Mouse (Mus musculus) limb, embryonic 14.5 days (tissue): ENCODE data around the gene Phlda2. TPM values are rescaled to one million over a fixed set of nuclear protein-coding genes. Genes with fewer than 3 reads are reported as not detected.

Experiments
- ATAC-seq: fragments of 200-750 bp; cut with Nextera tagmentation; 2 replicates; pipeline ENCODE4 v1.8.0; 2017; ENCODE audit warnings: low read depth, moderate number of reproducible peaks, moderate TSS enrichment; ENCODE audit not compliant: low FRiP score
- DNase-seq: peaks from one replicate; pipeline ENCODE4 v3.0.0-alpha.2; 2015; ENCODE audit warnings: low spot score
- H3K27ac ChIP-seq: fragments of 300-500 bp; sonication (generic); replicated peaks from 2 replicates; pipeline ENCODE4 v1.5.1; 2014; ENCODE audit warnings: low read depth, mild to moderate bottlenecking, low read length, moderate library complexity, mixed read lengths
- H3K27me3 ChIP-seq: fragments of 300-500 bp; sonication (generic); 2 replicates; pipeline ENCODE4 v1.6.1; 2014; ENCODE audit warnings: low read length, mixed read lengths; ENCODE audit not compliant: control insufficient read depth, insufficient read depth
- H3K36me3 ChIP-seq: fragments of 300-500 bp; sonication (generic); 2 replicates; pipeline ENCODE4 v1.6.1; 2014; ENCODE audit warnings: mild to moderate bottlenecking, low read length, moderate library complexity, mixed read lengths; ENCODE audit not compliant: control insufficient read depth, insufficient read depth
- H3K4me1 ChIP-seq: fragments of 300-500 bp; sonication (generic); 2 replicates; pipeline ENCODE4 v1.6.1; 2014; ENCODE audit warnings: antibody characterized with exemption, low read length, mixed read lengths; ENCODE audit not compliant: control insufficient read depth, insufficient read depth
- H3K4me2 ChIP-seq: fragments of 300-500 bp; sonication (generic); replicated peaks from 2 replicates; pipeline ENCODE4 v1.6.1; 2014; ENCODE audit warnings: low read depth, mild to moderate bottlenecking, low read length, moderate library complexity; ENCODE audit not compliant: severe bottlenecking
- H3K4me3 ChIP-seq: fragments of 300-500 bp; sonication (generic); replicated peaks from 2 replicates; pipeline ENCODE4 v1.5.1; 2014; ENCODE audit warnings: low read length
- H3K9ac ChIP-seq: fragments of 300-500 bp; sonication (generic); 2 replicates; pipeline ENCODE4 v1.6.1; 2014; ENCODE audit warnings: mild to moderate bottlenecking, low read depth, low read length, moderate library complexity; ENCODE audit not compliant: severe bottlenecking
- H3K9me3 ChIP-seq: fragments of 300-500 bp; sonication (generic); 2 replicates; pipeline ENCODE4 v1.6.1; 2016; ENCODE audit warnings: low read length; ENCODE audit not compliant: control insufficient read depth
- POLR2A ChIP-seq: fragments of 200-500 bp; IDR thresholded peaks from 2 replicates; pipeline ENCODE4 v1.8.0; 2012; ENCODE audit warnings: inconsistent platforms, mild to moderate bottlenecking, moderate library complexity, borderline replicate concordance; ENCODE audit not compliant: insufficient read depth, insufficient read length; ENCODE audit errors: extremely low read depth
- WGBS: fragments of 180-500 bp; shearing (Covaris S2); extraction: QIAGEN DNeasy Blood & Tissue Kit; methylation state at CpG from one replicate; pipeline ENCODE4 v1.1.7; 2014; 5-methylcytosine and 5-hydroxymethylcytosine counted together
- polyA plus RNA-seq, 2 experiments: library from polyadenylated mRNA; depleted of rRNA in 1 of 2; stranded (reverse) in 1 of 2; unstranded in 1 of 2; fragments of >200 nt; fragmentation: Nextera tagmentation in 1 of 2; extraction: Ambion mirVana in 1 of 2; gene quantifications; 2 replicates each; pipeline versions ENCODE4 v1.2.1 to v1.2.3; 2012 to 2014

Gene Phlda2
- polyA plus RNA-seq, 2 experiments, result 13.7 to 23.3 TPM

DNA sequence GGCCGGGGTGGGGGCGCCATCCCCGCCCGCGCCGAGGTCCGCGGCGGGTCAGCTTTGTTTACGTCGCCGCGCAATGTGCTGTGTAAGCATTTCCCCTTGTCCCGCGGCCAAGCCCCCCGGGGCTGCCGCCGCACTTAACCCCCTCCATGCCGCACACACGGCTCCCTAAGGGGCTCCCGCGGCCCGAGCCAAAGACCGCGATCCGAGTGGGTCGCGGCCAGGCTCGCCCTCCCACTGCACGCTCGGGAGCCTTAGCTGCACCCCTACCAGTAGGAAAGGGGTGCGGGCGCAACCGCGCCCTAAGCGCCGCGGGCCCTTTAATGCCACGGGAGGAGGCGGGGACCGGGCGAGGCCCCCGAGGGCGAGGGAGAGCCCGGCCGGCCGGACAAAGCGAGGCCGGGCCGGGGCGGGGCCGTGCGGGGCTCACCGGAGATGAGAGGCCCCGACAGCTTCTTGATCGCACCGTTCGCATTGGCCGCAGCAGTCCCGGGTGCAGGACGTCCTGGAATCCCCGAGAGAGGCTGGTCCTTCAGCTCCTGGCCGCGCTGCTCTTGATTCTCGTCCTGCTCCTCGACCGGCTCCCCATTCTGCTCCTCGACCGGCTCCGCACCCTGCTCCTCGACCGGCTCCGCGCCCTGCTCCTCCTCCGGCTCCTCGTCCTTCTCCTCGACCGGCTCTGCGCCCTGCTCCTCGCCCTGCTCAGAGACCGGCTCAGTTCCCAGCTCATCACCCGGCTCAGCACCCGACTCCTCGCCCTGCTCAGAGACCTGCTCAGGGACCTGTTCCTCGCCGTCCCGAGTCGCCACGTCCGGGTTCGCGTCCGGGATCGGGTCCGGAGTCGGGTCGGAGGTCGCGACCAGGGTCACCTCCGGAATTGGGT lies 43.4 kb downstream of the Phlda2 start:
- no peaks in the 10 kb centered on the region for H3K27me3 ChIP-seq
- 37% methylated on average over 73 of the region's 100 CpGs for WGBS
- peaks cover 26% of the 10 kb centered on the region for H3K9me3 ChIP-seq
- H3K4me1 ChIP-seq, result peaks cover 13% of the 10 kb centered on the region
- peak overlapping the region; percentile 66 for H3K4me3 ChIP-seq
- H3K9ac ChIP-seq, result peak overlapping the region; percentile 86
- DNase-seq, result no peak
- H3K4me2 ChIP-seq, result peak overlapping the region; percentile 49
- ATAC-seq, result no peak
- 0 out of 2 replicates have a peak, but pooled peaks have one; percentile 13 for TF ChIP-seq POLR2A
- H3K27ac ChIP-seq, result peak overlapping the region; percentile 84
- H3K36me3 ChIP-seq, result peaks cover 20% of the 10 kb centered on the region

DNA sequence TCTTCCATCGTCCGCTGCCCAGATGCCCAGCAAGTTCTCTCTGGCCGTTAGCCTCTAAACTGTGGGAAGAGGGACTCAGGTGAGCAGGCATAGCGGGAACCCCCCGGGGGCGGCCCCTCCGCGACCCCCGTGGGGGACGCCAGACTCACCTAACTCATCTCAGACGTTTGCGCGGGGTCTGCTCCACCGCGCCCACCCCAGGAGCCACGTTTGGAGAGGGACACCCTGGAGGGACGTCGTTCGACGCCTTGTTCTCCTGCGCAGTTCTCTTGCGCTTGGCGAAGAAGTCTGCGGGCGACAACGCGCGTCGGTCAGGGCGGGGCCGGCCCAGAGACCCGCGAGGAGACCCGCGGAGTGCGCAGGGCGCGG lies 44.0 kb downstream of the Phlda2 start:
- Histone ChIP-seq H3K36me3 (peaks cover 20% of the 10 kb centered on the region), H3K4me2 (peak overlapping the region; percentile 49), H3K27ac (peak overlapping the region; percentile 84), H3K9ac (peak overlapping the region; percentile 86), H3K4me1 (peaks cover 8% of the 10 kb centered on the region), H3K9me3 (peaks cover 26% of the 10 kb centered on the region), H3K4me3 (peak overlapping the region; percentile 66), H3K27me3 (no peaks in the 10 kb centered on the region)
- TF ChIP-seq POLR2A, result no peak
- ATAC-seq, result no peak
- no peak for DNase-seq
- WGBS, result 27% methylated on average over 33 of the region's 38 CpGs

Other genes starting within 250 kb of the Phlda2 start
- 1,048 and 1,240 TPM in 2 replicates for gene Cdkn1c, start 42.1 kb downstream of the Phlda2 start, polyA plus RNA-seq (2012; rRNA removed)
- gene Cdkn1c, start 42.1 kb downstream of the Phlda2 start, polyA plus RNA-seq (2014; fragmentation: Nextera tagmentation; extraction: Ambion mirVana), result 2,054 and 2,200 TPM in 2 replicates
- 3.3 and 5.3 TPM in 2 replicates for gene Slc22a18, start 29.4 kb downstream of the Phlda2 start, polyA plus RNA-seq (2012; rRNA removed)
- gene Slc22a18, start 29.4 kb downstream of the Phlda2 start, polyA plus RNA-seq (2014; fragmentation: Nextera tagmentation; extraction: Ambion mirVana), result 2.3 and 2.6 TPM in 2 replicates
- 146 and 192 TPM in 2 replicates for gene Nap1l4, start 46.0 kb upstream of the Phlda2 start, polyA plus RNA-seq (2012; rRNA removed)
- gene Nap1l4, start 46.0 kb upstream of the Phlda2 start, polyA plus RNA-seq (2014; fragmentation: Nextera tagmentation; extraction: Ambion mirVana), result 116 and 121 TPM in 2 replicates
- gene Cars, start 96.9 kb upstream of the Phlda2 start, polyA plus RNA-seq (2012; rRNA removed), result 35.9 and 48.0 TPM in 2 replicates
- 48.9 and 55.8 TPM in 2 replicates for gene Cars, start 96.9 kb upstream of the Phlda2 start, polyA plus RNA-seq (2014; fragmentation: Nextera tagmentation; extraction: Ambion mirVana)
- 0.35 and 0.51 TPM in 2 replicates for gene Tnfrsf26, start 125.6 kb upstream of the Phlda2 start, polyA plus RNA-seq (2012; rRNA removed)
- 0.54 and 0.61 TPM in 2 replicates for gene Tnfrsf26, start 125.6 kb upstream of the Phlda2 start, polyA plus RNA-seq (2014; fragmentation: Nextera tagmentation; extraction: Ambion mirVana)
- gene Tnfrsf22, start 146.5 kb upstream of the Phlda2 start, polyA plus RNA-seq (2012; rRNA removed), result 20.5 and 24.4 TPM in 2 replicates
- gene Tnfrsf22, start 146.5 kb upstream of the Phlda2 start, polyA plus RNA-seq (2014; fragmentation: Nextera tagmentation; extraction: Ambion mirVana), result 10.7 and 13.0 TPM in 2 replicates
- 5.5 TPM in 2 replicates for gene Tnfrsf23, start 182.7 kb upstream of the Phlda2 start, polyA plus RNA-seq (2012; rRNA removed)
- gene Tnfrsf23, start 182.7 kb upstream of the Phlda2 start, polyA plus RNA-seq (2014; fragmentation: Nextera tagmentation; extraction: Ambion mirVana), result 2.8 and 3.2 TPM in 2 replicates